Mouse (Mus musculus): ENCODE measurements around the gene Crocc2. TPM values are rescaled to one million over a fixed set of nuclear protein-coding genes. Genes with fewer than 3 reads are reported as not detected.

Gene Crocc2
- polyA plus RNA-seq (2014; fragmentation: Nextera tagmentation; extraction: Ambion mirVana) = 0.14 and 0.20 TPM in 2 replicates

DNA sequence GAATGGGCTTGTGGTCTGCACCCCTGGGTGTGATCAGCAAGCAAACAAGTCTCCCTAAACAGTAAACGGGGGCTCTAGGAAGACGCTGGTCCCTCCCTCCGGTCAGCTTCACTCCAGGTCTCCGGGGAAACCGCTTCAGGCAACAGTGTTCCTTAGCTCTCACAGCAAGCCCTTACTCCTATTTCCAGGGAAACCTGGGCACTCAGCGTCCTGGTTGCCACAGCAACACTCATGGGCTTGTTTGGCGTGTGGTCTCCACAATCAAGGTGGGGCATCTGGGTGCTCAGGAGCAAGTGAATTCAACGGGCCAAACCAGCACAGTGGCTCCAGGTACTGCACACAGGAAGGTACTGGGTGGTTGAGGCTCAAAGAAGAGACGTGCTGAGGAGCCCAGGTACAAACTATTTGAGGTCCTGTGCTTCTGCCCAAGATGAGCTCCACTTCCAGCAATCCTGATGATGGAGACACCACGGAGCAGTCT, at the start of gene Crocc2:
Gene Crocc2, plus strand, starts transcription at position 431 of the 481 bp plus-strand sequence.
- WGBS = 49% methylated on average over 10 of the region's 10 CpGs
- H3K27ac ChIP-seq (ENCODE audit: low read depth, low read length) = no peak within 1 kb of the TSS
- H3K36me3 ChIP-seq (ENCODE audit: control insufficient read depth, insufficient read depth, low read length) = no peaks in the 10 kb centered on the region
- H3K27me3 ChIP-seq (ENCODE audit: control insufficient read depth, insufficient read depth, low read length) = no peaks in the 10 kb centered on the region
- no peak for ATAC-seq (ENCODE audit: low FRiP score, low TSS enrichment)
- no peaks in the 10 kb centered on the region for H3K4me1 ChIP-seq (ENCODE audit: control insufficient read depth, insufficient read depth, low read length)
- H3K4me3 ChIP-seq (ENCODE audit: low read length) = no peak within 1 kb of the TSS
- H3K4me2 ChIP-seq (replicated peaks; ENCODE audit: low read depth, low read length) = no peak within 1 kb of the TSS
- H3K9ac ChIP-seq (ENCODE audit: low read depth, low read length) = no peak within 1 kb of the TSS
- H3K9me3 ChIP-seq (ENCODE audit: control insufficient read depth, low read length) = no peaks in the 10 kb centered on the region

DNA sequence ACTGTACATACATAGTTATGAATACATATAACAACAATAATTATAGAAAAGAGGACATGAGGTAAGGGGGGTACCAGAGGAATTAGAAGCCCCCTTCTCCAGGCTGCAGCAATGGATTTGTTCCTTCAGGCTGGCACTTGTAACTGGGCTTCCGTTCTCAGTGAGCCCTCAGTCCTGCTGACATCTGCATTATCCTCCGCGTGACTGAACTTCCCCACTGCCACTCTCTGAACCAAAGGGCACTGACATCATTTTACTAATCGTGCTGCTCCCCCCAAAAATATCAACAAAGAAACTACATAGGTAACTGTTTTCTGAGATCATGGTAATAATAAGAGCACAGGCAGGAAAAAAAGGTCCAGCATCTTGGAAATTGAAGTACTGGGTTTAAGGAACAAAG, 49.7 kb upstream of the Crocc2 start:
- Histone ChIP-seq H3K27me3 (ENCODE audit: control insufficient read depth, insufficient read depth, low read length) (0 out of 2 replicates have a peak, but pooled peaks cover 2% of the 10 kb centered on the region), H3K27ac (ENCODE audit: low read depth, low read length) (no peak overlapping the region)

DNA sequence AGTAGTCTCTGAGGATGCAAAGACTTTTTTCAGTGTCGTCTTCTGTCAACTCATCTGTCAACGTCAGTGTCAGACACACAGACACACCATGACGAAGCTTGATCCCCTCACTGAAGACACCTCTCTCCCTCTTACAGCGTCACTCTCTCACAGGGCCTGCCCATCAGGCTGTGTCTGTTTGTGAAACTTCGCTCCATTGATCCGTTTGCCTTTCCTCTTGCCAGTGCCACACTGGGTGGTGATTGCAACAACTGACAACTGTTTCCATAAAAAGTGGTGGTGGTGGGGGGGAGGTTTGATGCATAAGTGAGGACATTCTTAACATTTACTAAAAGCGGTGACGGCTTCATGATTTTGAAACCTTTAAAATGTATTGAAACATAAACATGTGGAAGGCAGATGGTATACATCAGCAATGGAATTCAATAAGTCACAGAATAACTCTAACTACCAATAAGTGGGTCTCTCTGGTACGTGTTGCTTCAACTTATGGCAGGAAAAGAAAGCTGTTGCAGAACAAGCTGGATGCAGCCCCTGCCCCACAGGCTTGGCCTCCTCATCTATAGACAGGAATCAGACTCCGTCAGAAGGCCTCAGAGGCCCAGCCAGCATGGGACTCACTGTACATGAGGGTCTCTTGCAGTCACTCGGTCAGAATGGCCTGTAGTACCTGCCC, 45.2 kb upstream of the Crocc2 start:
- H3K9me3 ChIP-seq (ENCODE audit: control insufficient read depth, low read length) = no peaks in the 10 kb centered on the region
- no peaks in the 10 kb centered on the region for H3K36me3 ChIP-seq (ENCODE audit: control insufficient read depth, insufficient read depth, low read length)
- no peak for ATAC-seq (ENCODE audit: low FRiP score, low TSS enrichment)
- H3K27ac ChIP-seq (ENCODE audit: low read depth, low read length) = no peak overlapping the region
- H3K27me3 ChIP-seq (ENCODE audit: control insufficient read depth, insufficient read depth, low read length) = no peaks in the 10 kb centered on the region
- 79% methylated on average over 11 of the region's 11 CpGs for WGBS
- no peak overlapping the region for H3K4me2 ChIP-seq (replicated peaks; ENCODE audit: low read depth, low read length)
- H3K9ac ChIP-seq (ENCODE audit: low read depth, low read length) = no peak overlapping the region
- H3K4me3 ChIP-seq (ENCODE audit: low read length) = no peak overlapping the region
- no peaks in the 10 kb centered on the region for H3K4me1 ChIP-seq (ENCODE audit: control insufficient read depth, insufficient read depth, low read length)

More for the DNA sequence above, 49.7 kb upstream of the Crocc2 start:
- Histone ChIP-seq H3K36me3 (ENCODE audit: control insufficient read depth, insufficient read depth, low read length) (no peaks in the 10 kb centered on the region), H3K4me1 (ENCODE audit: control insufficient read depth, insufficient read depth, low read length) (no peaks in the 10 kb centered on the region), H3K4me2 (replicated peaks; ENCODE audit: low read depth, low read length) (no peak overlapping the region), H3K4me3 (ENCODE audit: low read length) (no peak overlapping the region), H3K9me3 (ENCODE audit: control insufficient read depth, low read length) (no peaks in the 10 kb centered on the region), H3K9ac (ENCODE audit: low read depth, low read length) (no peak overlapping the region)
- 45% methylated on average over 4 of the region's 4 CpGs for WGBS
- ATAC-seq (ENCODE audit: low FRiP score, low TSS enrichment) = no peak

DNA sequence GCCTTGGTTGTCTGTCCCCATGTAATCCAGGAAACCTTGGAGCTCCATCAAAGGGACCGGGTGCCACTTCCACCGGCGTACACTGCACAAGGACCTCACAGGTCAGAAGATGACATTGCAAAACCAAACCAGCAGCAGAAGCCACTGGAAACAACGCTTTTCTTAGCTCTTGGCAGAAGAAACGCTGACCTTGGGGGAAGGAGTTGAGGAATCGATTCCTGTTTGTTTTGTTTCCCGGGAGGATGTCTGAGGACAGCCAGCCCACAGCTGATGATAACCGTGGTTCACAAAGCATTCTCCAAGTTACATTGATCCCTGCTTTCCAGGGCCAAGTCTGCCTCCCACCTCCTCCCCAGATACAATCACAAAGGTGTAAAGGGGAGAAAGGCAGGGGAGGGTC, 44.5 kb upstream of the Crocc2 start:
- Histone ChIP-seq H3K27me3 (ENCODE audit: control insufficient read depth, insufficient read depth, low read length) (no peaks in the 10 kb centered on the region), H3K4me2 (replicated peaks; ENCODE audit: low read depth, low read length) (no peak overlapping the region), H3K9me3 (ENCODE audit: control insufficient read depth, low read length) (no peaks in the 10 kb centered on the region), H3K27ac (ENCODE audit: low read depth, low read length) (no peak overlapping the region), H3K4me1 (ENCODE audit: control insufficient read depth, insufficient read depth, low read length) (no peaks in the 10 kb centered on the region), H3K36me3 (ENCODE audit: control insufficient read depth, insufficient read depth, low read length) (no peaks in the 10 kb centered on the region), H3K9ac (ENCODE audit: low read depth, low read length) (no peak overlapping the region), H3K4me3 (ENCODE audit: low read length) (no peak overlapping the region)
- no peak for ATAC-seq (ENCODE audit: low FRiP score, low TSS enrichment)
- WGBS = 55% methylated on average over 8 of the region's 8 CpGs

DNA sequence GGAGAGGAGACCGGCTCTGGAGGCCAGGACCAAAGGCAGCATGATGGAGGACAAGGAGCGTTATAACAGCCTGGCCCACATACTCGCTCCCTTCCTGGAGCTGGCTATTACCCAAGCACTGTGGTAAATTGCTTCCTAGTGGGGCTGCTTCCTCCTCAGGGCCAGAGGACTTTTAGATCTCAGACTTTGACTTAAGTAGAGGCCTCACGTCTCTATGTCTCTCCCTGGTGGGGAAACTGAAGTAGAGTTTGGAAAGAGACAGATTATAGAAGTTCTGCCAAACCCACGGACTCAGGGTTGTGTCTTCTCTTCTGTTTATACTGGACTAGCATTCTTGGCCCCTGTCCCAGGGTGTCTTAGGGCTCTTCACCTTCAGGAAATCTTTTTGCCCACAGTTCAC, 43.3 kb upstream of the Crocc2 start:
- Histone ChIP-seq H3K4me2 (replicated peaks; ENCODE audit: low read depth, low read length) (no peak overlapping the region), H3K9ac (ENCODE audit: low read depth, low read length) (no peak overlapping the region), H3K4me3 (ENCODE audit: low read length) (no peak overlapping the region), H3K27me3 (ENCODE audit: control insufficient read depth, insufficient read depth, low read length) (no peaks in the 10 kb centered on the region), H3K27ac (ENCODE audit: low read depth, low read length) (no peak overlapping the region), H3K36me3 (ENCODE audit: control insufficient read depth, insufficient read depth, low read length) (no peaks in the 10 kb centered on the region), H3K9me3 (ENCODE audit: control insufficient read depth, low read length) (no peaks in the 10 kb centered on the region), H3K4me1 (ENCODE audit: control insufficient read depth, insufficient read depth, low read length) (no peaks in the 10 kb centered on the region)
- ATAC-seq (ENCODE audit: low FRiP score, low TSS enrichment) = no peak
- 72% methylated on average over 5 of the region's 5 CpGs for WGBS

DNA sequence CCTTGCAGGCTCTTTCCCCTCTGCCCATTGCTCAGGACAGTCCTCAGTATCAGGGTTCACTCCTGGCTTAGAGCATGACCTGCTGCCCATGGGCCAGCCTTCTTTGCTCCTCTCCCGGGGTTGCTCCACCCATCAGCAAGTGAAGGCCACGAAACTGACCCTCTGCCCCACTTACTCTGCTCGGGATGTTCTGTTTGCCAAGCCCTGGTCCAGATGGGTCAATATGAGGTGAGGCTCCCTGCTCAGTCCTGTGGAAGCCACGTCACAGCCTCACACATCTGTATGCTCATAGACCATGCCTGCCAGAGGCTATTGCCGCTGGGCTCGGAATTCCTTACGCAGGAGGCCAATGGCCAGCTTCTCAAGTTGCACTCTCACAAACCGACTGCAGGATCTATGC, 40.3 kb upstream of the Crocc2 start:
- no peak overlapping the region for H3K9ac ChIP-seq (ENCODE audit: low read depth, low read length)

DNA sequence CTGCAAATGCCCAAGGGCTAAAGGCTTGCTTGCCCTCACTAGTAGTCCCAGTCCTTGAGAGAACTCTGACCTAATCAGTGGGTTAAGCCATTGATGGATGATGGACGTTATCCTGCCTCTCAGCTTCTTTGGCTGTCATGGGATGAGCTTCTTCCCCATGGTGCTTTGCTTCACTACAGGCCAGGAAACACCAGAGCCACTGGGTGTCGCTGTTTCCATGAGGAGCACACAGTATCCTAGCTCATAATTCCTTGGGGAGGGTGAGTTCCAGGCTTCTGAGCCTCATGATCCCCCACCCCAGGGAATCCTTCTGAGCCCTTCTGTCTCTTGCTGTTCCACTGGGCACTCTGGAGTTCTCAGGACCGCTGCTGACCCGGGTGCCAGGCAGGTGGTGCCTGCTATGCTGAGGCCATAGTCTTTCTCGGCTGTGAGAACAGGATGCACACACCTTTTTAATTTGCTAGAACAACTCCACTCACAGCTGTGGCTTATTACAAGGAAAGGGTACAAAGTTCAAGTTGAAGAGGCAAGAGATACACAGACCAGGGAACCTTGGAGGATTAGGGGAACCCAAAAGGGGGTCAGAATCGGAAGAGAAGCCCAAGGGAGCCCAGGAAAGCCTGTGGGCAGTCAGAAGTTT, 39.7 kb upstream of the Crocc2 start:
- H3K4me2 ChIP-seq (replicated peaks; ENCODE audit: low read depth, low read length) = no peak overlapping the region
- ATAC-seq (ENCODE audit: low FRiP score, low TSS enrichment) = no peak
- no peak overlapping the region for H3K27ac ChIP-seq (ENCODE audit: low read depth, low read length)
- H3K27me3 ChIP-seq (ENCODE audit: control insufficient read depth, insufficient read depth, low read length) = no peaks in the 10 kb centered on the region
- no peaks in the 10 kb centered on the region for H3K36me3 ChIP-seq (ENCODE audit: control insufficient read depth, insufficient read depth, low read length)
- H3K9ac ChIP-seq (ENCODE audit: low read depth, low read length) = no peak overlapping the region
- 28% methylated on average over 6 of the region's 6 CpGs for WGBS
- no peak overlapping the region for H3K4me3 ChIP-seq (ENCODE audit: low read length)
- H3K4me1 ChIP-seq (ENCODE audit: control insufficient read depth, insufficient read depth, low read length) = no peaks in the 10 kb centered on the region
- H3K9me3 ChIP-seq (ENCODE audit: control insufficient read depth, low read length) = no peaks in the 10 kb centered on the region

More for the DNA sequence above, 40.3 kb upstream of the Crocc2 start:
- Histone ChIP-seq H3K9me3 (ENCODE audit: control insufficient read depth, low read length) (no peaks in the 10 kb centered on the region), H3K4me2 (replicated peaks; ENCODE audit: low read depth, low read length) (no peak overlapping the region), H3K4me3 (ENCODE audit: low read length) (no peak overlapping the region), H3K27ac (ENCODE audit: low read depth, low read length) (no peak overlapping the region), H3K36me3 (ENCODE audit: control insufficient read depth, insufficient read depth, low read length) (no peaks in the 10 kb centered on the region), H3K27me3 (ENCODE audit: control insufficient read depth, insufficient read depth, low read length) (no peaks in the 10 kb centered on the region), H3K4me1 (ENCODE audit: control insufficient read depth, insufficient read depth, low read length) (no peaks in the 10 kb centered on the region)
- 79% methylated on average over 8 of the region's 8 CpGs for WGBS
- ATAC-seq (ENCODE audit: low FRiP score, low TSS enrichment) = no peak

DNA sequence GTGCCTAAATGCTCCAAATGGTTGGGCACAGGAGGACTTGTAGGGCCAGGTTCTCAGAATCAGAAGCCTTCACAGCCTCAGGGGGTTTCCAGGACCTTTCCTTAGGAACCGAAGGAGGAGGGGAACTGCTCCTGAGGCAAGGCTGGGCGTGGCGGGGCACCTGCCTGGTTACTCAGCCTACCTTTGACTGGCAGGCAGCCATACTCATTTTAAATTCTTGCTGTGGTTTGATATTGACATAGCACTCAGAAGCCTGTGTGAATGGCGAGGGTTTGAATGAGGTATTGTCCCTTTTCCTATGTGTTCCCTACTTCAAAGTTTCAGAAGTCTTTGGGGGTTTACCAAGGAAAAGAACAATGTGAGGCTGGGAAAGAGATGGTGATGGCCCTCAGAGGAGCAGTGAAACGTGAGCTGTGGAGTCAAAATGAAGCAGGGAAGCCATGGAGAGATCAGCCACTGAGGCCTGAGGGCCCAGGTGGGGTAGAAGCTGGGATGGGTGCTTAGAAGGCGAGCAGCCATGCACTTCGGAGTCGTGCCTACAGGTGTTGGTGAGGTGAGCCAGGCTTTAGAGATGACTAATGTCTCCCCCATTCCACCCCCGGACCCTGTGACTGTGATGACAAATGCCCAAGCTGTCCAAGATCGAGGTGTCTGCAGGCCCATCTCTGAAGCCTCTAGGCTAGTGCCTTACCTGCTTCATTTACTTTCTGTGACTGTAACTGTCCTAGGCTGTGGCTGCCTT, 38.1 kb upstream of the Crocc2 start:
- no peak overlapping the region for H3K9ac ChIP-seq (ENCODE audit: low read depth, low read length)
- H3K27me3 ChIP-seq (ENCODE audit: control insufficient read depth, insufficient read depth, low read length) = no peaks in the 10 kb centered on the region
- ATAC-seq (ENCODE audit: low FRiP score, low TSS enrichment) = no peak
- no peaks in the 10 kb centered on the region for H3K9me3 ChIP-seq (ENCODE audit: control insufficient read depth, low read length)
- WGBS = 64% methylated on average over 10 of the region's 10 CpGs
- no peak overlapping the region for H3K4me2 ChIP-seq (replicated peaks; ENCODE audit: low read depth, low read length)
- H3K4me1 ChIP-seq (ENCODE audit: control insufficient read depth, insufficient read depth, low read length) = no peaks in the 10 kb centered on the region
- H3K36me3 ChIP-seq (ENCODE audit: control insufficient read depth, insufficient read depth, low read length) = no peaks in the 10 kb centered on the region
- no peak overlapping the region for H3K4me3 ChIP-seq (ENCODE audit: low read length)
- no peak overlapping the region for H3K27ac ChIP-seq (ENCODE audit: low read depth, low read length)

DNA sequence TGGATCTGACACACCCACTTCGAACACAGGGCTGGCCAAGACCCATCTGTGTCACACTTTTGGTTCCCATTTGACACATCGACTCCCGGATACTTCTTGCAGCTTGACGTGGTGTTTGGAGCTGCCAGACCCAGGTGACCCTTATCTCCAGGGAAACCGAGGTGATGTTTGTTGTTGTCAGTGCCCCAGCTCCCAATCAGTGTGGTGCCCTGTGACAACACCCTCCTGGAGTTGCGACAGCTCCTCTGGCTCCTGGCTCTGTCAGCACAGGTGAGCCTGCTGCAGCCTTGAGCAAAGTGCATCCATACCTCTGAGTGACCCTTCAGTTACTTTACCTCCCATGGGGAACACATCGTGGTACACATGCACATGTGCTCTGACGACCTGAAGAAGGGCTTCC, 35.8 kb upstream of the Crocc2 start:
- H3K4me1 ChIP-seq (ENCODE audit: control insufficient read depth, insufficient read depth, low read length) = no peaks in the 10 kb centered on the region
- no peak for ATAC-seq (ENCODE audit: low FRiP score, low TSS enrichment)
- no peaks in the 10 kb centered on the region for H3K36me3 ChIP-seq (ENCODE audit: control insufficient read depth, insufficient read depth, low read length)
- H3K4me2 ChIP-seq (replicated peaks; ENCODE audit: low read depth, low read length) = no peak overlapping the region
- H3K9me3 ChIP-seq (ENCODE audit: control insufficient read depth, low read length) = no peaks in the 10 kb centered on the region
- no peak overlapping the region for H3K27ac ChIP-seq (ENCODE audit: low read depth, low read length)
- H3K27me3 ChIP-seq (ENCODE audit: control insufficient read depth, insufficient read depth, low read length) = no peaks in the 10 kb centered on the region
- no peak overlapping the region for H3K4me3 ChIP-seq (ENCODE audit: low read length)
- WGBS = 66% methylated on average over 8 of the region's 8 CpGs
- H3K9ac ChIP-seq (ENCODE audit: low read depth, low read length) = no peak overlapping the region

Data from kidney, embryonic 14.5 days (tissue).